Mouse (Mus musculus): ENCODE data around the gene Grk2.

Gene Grk2

GRCm38 (mm10) chr19:4306190-4306577, at the start of gene Grk2:
Gene Grk2 (minus strand): TSS chr19:4306222.
- DNase-seq = peak; percentile 90

- DNase-seq = no peak
Measured at GRCm38 (mm10) chr19:4349455-4349854, 43.4 kb upstream of the Grk2 start.

- DNase-seq = no peak
Measured at GRCm38 (mm10) chr19:4346479-4346878, 40.5 kb upstream of the Grk2 start.

GRCm38 (mm10) chr19:4338162-4338561, 32.1 kb upstream of the Grk2 start:
- peak; percentile 79 for DNase-seq

- DNase-seq = peak; percentile 90
Measured at GRCm38 (mm10) chr19:4333791-4334190, 27.8 kb upstream of the Grk2 start.

- DNase-seq = no peak
Measured at GRCm38 (mm10) chr19:4333100-4333775, 27.2 kb upstream of the Grk2 start.

- DNase-seq = peak; percentile 67
Measured at GRCm38 (mm10) chr19:4332653-4333052, 26.6 kb upstream of the Grk2 start.

GRCm38 (mm10) chr19:4331273-4331672, 25.3 kb upstream of the Grk2 start:
- DNase-seq = no peak

GRCm38 (mm10) chr19:4330603-4331002, 24.6 kb upstream of the Grk2 start:
- no peak for DNase-seq

- DNase-seq = no peak
Measured at GRCm38 (mm10) chr19:4328737-4329304, 22.8 kb upstream of the Grk2 start.

GRCm38 (mm10) chr19:4326881-4327280, 20.9 kb upstream of the Grk2 start:
- DNase-seq = no peak

GRCm38 (mm10) chr19:4326106-4326505, 20.1 kb upstream of the Grk2 start:
- DNase-seq = no peak

GRCm38 (mm10) chr19:4322134-4322533, 16.1 kb upstream of the Grk2 start:
- DNase-seq = no peak

- DNase-seq = no peak
Measured at GRCm38 (mm10) chr19:4321622-4322021, 15.6 kb upstream of the Grk2 start.

- no peak for DNase-seq
Measured at GRCm38 (mm10) chr19:4319272-4319671, 13.2 kb upstream of the Grk2 start.

- DNase-seq = no peak
Measured at GRCm38 (mm10) chr19:4317181-4317580, 11.2 kb upstream of the Grk2 start.

- DNase-seq = no peak
Measured at GRCm38 (mm10) chr19:4315223-4315944, 9.4 kb upstream of the Grk2 start.

- peak; percentile 73 for DNase-seq
Measured at GRCm38 (mm10) chr19:4309776-4310185, 3.8 kb upstream of the Grk2 start.

GRCm38 (mm10) chr19:4309302-4309701, 3.3 kb upstream of the Grk2 start:
- DNase-seq = no peak

- DNase-seq = peak; percentile 71
Measured at GRCm38 (mm10) chr19:4305491-4306189, 382 bp downstream of the Grk2 start.

GRCm38 (mm10) chr19:4304871-4305321, 1.1 kb downstream of the Grk2 start:
- DNase-seq = peak; percentile 67

- peak; percentile 73 for DNase-seq
Measured at GRCm38 (mm10) chr19:4304251-4304821, 1.7 kb downstream of the Grk2 start.

GRCm38 (mm10) chr19:4303640-4303995, 2.4 kb downstream of the Grk2 start:
- DNase-seq = peak; percentile 34
